Mouse (Mus musculus): ENCODE results near the gene Cdh22. TPM values are rescaled to one million over a fixed set of nuclear protein-coding genes. Genes with fewer than 3 reads are reported as not detected.

Gene Cdh22
- polyA plus RNA-seq (2014; fragmentation: Nextera tagmentation; extraction: Ambion mirVana), result 4.6 and 5.6 TPM in 2 replicates

- Histone ChIP-seq H3K27ac (ENCODE audit: low read depth, low read length) (peak within 1 kb of the TSS; percentile 79), H3K36me3 (ENCODE audit: control insufficient read depth, insufficient read depth, low read length) (no peaks in the 10 kb centered on the region), H3K4me2 (replicated peaks; ENCODE audit: low read depth, low read length) (peak within 1 kb of the TSS; percentile 98), H3K9ac (ENCODE audit: low read depth, low read length) (peak within 1 kb of the TSS; percentile 80), H3K9me3 (ENCODE audit: control insufficient read depth, low read length) (no peaks in the 10 kb centered on the region), H3K4me3 (ENCODE audit: low read depth, low read length) (peak within 1 kb of the TSS; percentile 73), H3K4me1 (replicated peaks; ENCODE audit: control insufficient read depth, insufficient read depth, low read length) (peaks cover 6% of the 10 kb centered on the region), H3K27me3 (ENCODE audit: control insufficient read depth, insufficient read depth, low read length) (peaks cover 69% of the 10 kb centered on the region)
- peak; percentile 84 for DNase-seq (ENCODE audit: low spot score)
- WGBS, result under 1% methylated on average over 29 of the region's 60 CpGs
- peak; percentile 81 for ATAC-seq (ENCODE audit: low FRiP score)
These were observed at the start of gene Cdh22 for GRCm38 (mm10) chr2:165234613-165235291. TSS of gene Cdh22 (minus strand) at chr2:165234853.

GRCm38 (mm10) chr2:165284377-165284776 is 49.7 kb upstream of the Cdh22 start:
- Histone ChIP-seq H3K9ac (ENCODE audit: low read depth, low read length) (no peak overlapping the region), H3K27ac (ENCODE audit: low read depth, low read length) (no peak overlapping the region), H3K4me2 (replicated peaks; ENCODE audit: low read depth, low read length) (no peak overlapping the region), H3K4me3 (ENCODE audit: low read depth, low read length) (no peak overlapping the region), H3K9me3 (ENCODE audit: control insufficient read depth, low read length) (no peaks in the 10 kb centered on the region), H3K4me1 (replicated peaks; ENCODE audit: control insufficient read depth, insufficient read depth, low read length) (peaks cover 6% of the 10 kb centered on the region), H3K27me3 (ENCODE audit: control insufficient read depth, insufficient read depth, low read length) (no peaks in the 10 kb centered on the region), H3K36me3 (ENCODE audit: control insufficient read depth, insufficient read depth, low read length) (no peaks in the 10 kb centered on the region)
- 92% methylated on average over 7 of the region's 7 CpGs for WGBS
- ATAC-seq (ENCODE audit: low FRiP score), result no peak
- DNase-seq (ENCODE audit: low spot score), result no peak

DNA sequence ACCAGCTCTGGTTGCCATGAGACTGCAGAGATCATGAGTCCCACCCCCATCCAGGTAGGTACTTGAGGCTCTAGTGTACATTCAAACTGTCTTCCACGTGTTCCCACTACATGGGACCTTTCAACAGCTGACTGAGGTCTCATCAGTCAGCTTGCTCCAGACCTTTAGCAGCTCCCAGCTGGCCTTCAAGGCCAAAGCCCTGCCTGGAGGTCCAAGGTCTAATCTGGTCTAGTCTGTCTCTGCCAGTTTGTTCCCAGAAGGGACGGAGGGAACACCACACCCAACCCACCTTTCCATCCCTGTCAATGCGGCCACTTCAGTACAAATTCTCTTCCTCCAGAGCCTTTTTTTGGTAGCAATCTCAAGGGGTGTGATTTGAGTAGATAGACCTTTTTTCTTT is 49.0 kb upstream of the Cdh22 start:
- no peaks in the 10 kb centered on the region for H3K36me3 ChIP-seq (ENCODE audit: control insufficient read depth, insufficient read depth, low read length)
- H3K4me1 ChIP-seq (replicated peaks; ENCODE audit: control insufficient read depth, insufficient read depth, low read length), result peaks cover 6% of the 10 kb centered on the region
- H3K9me3 ChIP-seq (ENCODE audit: control insufficient read depth, low read length), result no peaks in the 10 kb centered on the region
- H3K4me2 ChIP-seq (replicated peaks; ENCODE audit: low read depth, low read length), result no peak overlapping the region
- WGBS, result 91% methylated on average over 3 of the region's 3 CpGs
- no peak overlapping the region for H3K27ac ChIP-seq (ENCODE audit: low read depth, low read length)
- DNase-seq (ENCODE audit: low spot score), result no peak
- ATAC-seq (ENCODE audit: low FRiP score), result no peak
- H3K9ac ChIP-seq (ENCODE audit: low read depth, low read length), result no peak overlapping the region
- no peak overlapping the region for H3K4me3 ChIP-seq (ENCODE audit: low read depth, low read length)
- H3K27me3 ChIP-seq (ENCODE audit: control insufficient read depth, insufficient read depth, low read length), result no peaks in the 10 kb centered on the region

- ATAC-seq (ENCODE audit: low FRiP score), result no peak
- Histone ChIP-seq H3K4me2 (replicated peaks; ENCODE audit: low read depth, low read length) (no peak overlapping the region), H3K9me3 (ENCODE audit: control insufficient read depth, low read length) (no peaks in the 10 kb centered on the region), H3K27me3 (ENCODE audit: control insufficient read depth, insufficient read depth, low read length) (no peaks in the 10 kb centered on the region), H3K27ac (ENCODE audit: low read depth, low read length) (no peak overlapping the region), H3K4me3 (ENCODE audit: low read depth, low read length) (no peak overlapping the region), H3K36me3 (ENCODE audit: control insufficient read depth, insufficient read depth, low read length) (no peaks in the 10 kb centered on the region), H3K4me1 (replicated peaks; ENCODE audit: control insufficient read depth, insufficient read depth, low read length) (peaks cover 2% of the 10 kb centered on the region; the same call in 1 of the 2 replicates), H3K9ac (ENCODE audit: low read depth, low read length) (no peak overlapping the region)
- no peak for DNase-seq (ENCODE audit: low spot score)
- 60% methylated on average over 3 of the region's 6 CpGs for WGBS
These were observed 47.2 kb upstream of the Cdh22 start for GRCm38 (mm10) chr2:165281779-165282311.

DNA sequence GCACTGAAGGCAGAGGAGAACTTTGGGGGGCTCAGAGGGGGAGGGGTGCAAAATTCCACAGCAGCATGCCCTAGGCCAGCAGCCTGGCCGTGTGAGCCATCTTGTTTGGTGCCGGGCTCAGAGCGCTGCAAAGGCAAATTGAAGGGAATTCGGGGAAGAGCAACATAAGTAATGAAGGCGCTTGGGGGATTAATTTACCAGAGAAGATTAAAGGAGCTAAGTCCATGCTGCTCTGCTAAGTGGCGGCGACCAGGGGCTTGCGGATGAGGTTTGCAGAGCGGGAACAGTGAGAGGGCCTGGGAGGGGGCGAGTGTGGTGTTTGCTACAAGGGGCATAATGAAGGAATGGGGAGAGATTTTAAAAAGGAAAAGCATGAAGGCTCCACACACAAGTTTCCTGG is 44.7 kb upstream of the Cdh22 start:
- ATAC-seq (ENCODE audit: low FRiP score) (no peak), DNase-seq (ENCODE audit: low spot score) (no peak)
- H3K4me2 ChIP-seq (replicated peaks; ENCODE audit: low read depth, low read length), result no peak overlapping the region
- 66% methylated on average over 10 of the region's 10 CpGs for WGBS
- no peak overlapping the region for H3K4me3 ChIP-seq (ENCODE audit: low read depth, low read length)
- no peak overlapping the region for H3K9ac ChIP-seq (ENCODE audit: low read depth, low read length)
- H3K36me3 ChIP-seq (ENCODE audit: control insufficient read depth, insufficient read depth, low read length), result no peaks in the 10 kb centered on the region
- H3K27me3 ChIP-seq (ENCODE audit: control insufficient read depth, insufficient read depth, low read length), result no peaks in the 10 kb centered on the region
- no peaks in the 10 kb centered on the region for H3K9me3 ChIP-seq (ENCODE audit: control insufficient read depth, low read length)
- H3K27ac ChIP-seq (ENCODE audit: low read depth, low read length), result no peak overlapping the region
- H3K4me1 ChIP-seq (replicated peaks; ENCODE audit: control insufficient read depth, insufficient read depth, low read length), result peaks cover 5% of the 10 kb centered on the region; the same call in 1 of the 2 replicates

DNA sequence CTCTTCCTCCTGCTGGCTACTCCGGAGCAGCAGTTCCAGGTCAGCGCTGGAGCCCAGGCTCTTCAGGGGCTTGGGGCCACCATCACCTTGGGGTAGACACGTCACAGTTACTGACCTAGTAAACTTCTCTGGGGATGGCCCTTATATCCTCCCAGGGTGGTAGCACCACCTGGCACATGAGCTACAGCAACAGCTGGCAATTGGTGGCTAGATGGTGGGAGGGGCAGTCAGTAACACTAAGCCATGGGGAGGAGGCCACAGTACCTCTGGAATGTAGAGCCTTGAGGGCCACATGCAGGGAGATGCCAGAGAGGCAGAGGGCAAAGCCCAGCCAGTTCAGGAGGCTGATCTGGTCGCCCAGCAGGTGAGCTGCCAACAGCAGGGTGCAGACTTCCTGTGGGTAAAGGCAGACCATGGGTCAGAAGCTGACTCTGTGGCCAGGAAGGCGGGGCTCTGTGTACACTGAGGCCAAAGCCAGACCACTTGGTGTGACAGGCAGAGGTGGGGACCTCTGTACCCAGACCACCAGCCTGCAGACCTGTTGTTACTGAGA is 42.6 kb upstream of the Cdh22 start:
- Histone ChIP-seq H3K9ac (ENCODE audit: low read depth, low read length) (no peak overlapping the region), H3K36me3 (ENCODE audit: control insufficient read depth, insufficient read depth, low read length) (no peaks in the 10 kb centered on the region), H3K4me3 (ENCODE audit: low read depth, low read length) (no peak overlapping the region), H3K27me3 (ENCODE audit: control insufficient read depth, insufficient read depth, low read length) (no peaks in the 10 kb centered on the region), H3K9me3 (ENCODE audit: control insufficient read depth, low read length) (no peaks in the 10 kb centered on the region), H3K4me1 (replicated peaks; ENCODE audit: control insufficient read depth, insufficient read depth, low read length) (peaks cover 5% of the 10 kb centered on the region; the same call in 1 of the 2 replicates), H3K4me2 (replicated peaks; ENCODE audit: low read depth, low read length) (no peak overlapping the region), H3K27ac (ENCODE audit: low read depth, low read length) (no peak overlapping the region)
- 74% methylated on average over 5 of the region's 5 CpGs for WGBS
- no peak for DNase-seq (ENCODE audit: low spot score)
- ATAC-seq (ENCODE audit: low FRiP score), result no peak

GRCm38 (mm10) chr2:165275824-165276223 is 41.2 kb upstream of the Cdh22 start:
- 32% methylated on average over 8 of the region's 8 CpGs for whole genome bisulfite sequencing
- DNase-seq (ENCODE audit: low spot score) (peak; percentile 74), ATAC-seq (ENCODE audit: low FRiP score) (peak; percentile 36; the same call in 1 of the 2 replicates)
- no peaks in the 10 kb centered on the region for H3K36me3 ChIP-seq (ENCODE audit: control insufficient read depth, insufficient read depth, low read length)
- no peak overlapping the region for H3K4me2 ChIP-seq (replicated peaks; ENCODE audit: low read depth, low read length)
- no peak overlapping the region for H3K9ac ChIP-seq (ENCODE audit: low read depth, low read length)
- H3K9me3 ChIP-seq (ENCODE audit: control insufficient read depth, low read length), result no peaks in the 10 kb centered on the region
- no peak overlapping the region for H3K4me3 ChIP-seq (ENCODE audit: low read depth, low read length)
- H3K27me3 ChIP-seq (ENCODE audit: control insufficient read depth, insufficient read depth, low read length), result no peaks in the 10 kb centered on the region
- H3K27ac ChIP-seq (ENCODE audit: low read depth, low read length), result peak overlapping the region; percentile 37; the same call in 1 of the 2 replicates
- peaks cover 5% of the 10 kb centered on the region; the same call in 1 of the 2 replicates for H3K4me1 ChIP-seq (replicated peaks; ENCODE audit: control insufficient read depth, insufficient read depth, low read length)

GRCm38 (mm10) chr2:165275124-165275640 is 40.5 kb upstream of the Cdh22 start:
- H3K27ac ChIP-seq (ENCODE audit: low read depth, low read length), result peak overlapping the region; percentile 37; the same call in 1 of the 2 replicates
- no peak overlapping the region for H3K4me2 ChIP-seq (replicated peaks; ENCODE audit: low read depth, low read length)
- ATAC-seq (ENCODE audit: low FRiP score) (peak; percentile 60), DNase-seq (ENCODE audit: low spot score) (peak; percentile 36)
- no peaks in the 10 kb centered on the region for H3K27me3 ChIP-seq (ENCODE audit: control insufficient read depth, insufficient read depth, low read length)
- H3K36me3 ChIP-seq (ENCODE audit: control insufficient read depth, insufficient read depth, low read length), result no peaks in the 10 kb centered on the region
- WGBS, result 41% methylated on average over 8 of the region's 8 CpGs
- H3K9ac ChIP-seq (ENCODE audit: low read depth, low read length), result no peak overlapping the region
- H3K9me3 ChIP-seq (ENCODE audit: control insufficient read depth, low read length), result no peaks in the 10 kb centered on the region
- H3K4me3 ChIP-seq (ENCODE audit: low read depth, low read length), result no peak overlapping the region
- H3K4me1 ChIP-seq (replicated peaks; ENCODE audit: control insufficient read depth, insufficient read depth, low read length), result peaks cover 5% of the 10 kb centered on the region; the same call in 1 of the 2 replicates

Measured in hindbrain, embryonic 11.5 days (tissue).